Mouse (Mus musculus) cerebellum, adult 8-10 months (tissue): ENCODE measurements around the gene Eif4enif1.

Source experiments
- DNase-seq: peaks from one replicate; pipeline ENCODE4 v3.0.0; 2022

The Eif4enif1 gene

GRCm38 (mm10) chr11:3278351-3278750, 76.2 kb downstream of the Eif4enif1 start:
- DNase-seq = no peak

- no peak for DNase-seq
Measured at GRCm38 (mm10) chr11:3279729-3280128, 77.5 kb downstream of the Eif4enif1 start.

GRCm38 (mm10) chr11:3282887-3283286, 80.7 kb downstream of the Eif4enif1 start:
- DNase-seq = no peak

- no peak for DNase-seq
Measured at GRCm38 (mm10) chr11:3283645-3284044, 81.5 kb downstream of the Eif4enif1 start.

GRCm38 (mm10) chr11:3285940-3286339, 83.7 kb downstream of the Eif4enif1 start:
- no peak for DNase-seq

- peak; percentile 65 for DNase-seq
Measured at GRCm38 (mm10) chr11:3287131-3287530, 84.9 kb downstream of the Eif4enif1 start.

GRCm38 (mm10) chr11:3287921-3288320, 85.7 kb downstream of the Eif4enif1 start:
- DNase-seq = no peak

- DNase-seq = peak; percentile 66
Measured at GRCm38 (mm10) chr11:3288521-3289301, 86.5 kb downstream of the Eif4enif1 start, which contains the start of gene Patz1. Patz1 (plus strand) TSS chr11:3288874.

- no peak for DNase-seq
Measured at GRCm38 (mm10) chr11:3289302-3289802, 87.2 kb downstream of the Eif4enif1 start.

GRCm38 (mm10) chr11:3289803-3290639, 87.8 kb downstream of the Eif4enif1 start:
- peak; percentile 86 for DNase-seq

GRCm38 (mm10) chr11:3290640-3291310, 88.6 kb downstream of the Eif4enif1 start:
- peak; percentile 60 for DNase-seq

GRCm38 (mm10) chr11:3291311-3292061, 89.3 kb downstream of the Eif4enif1 start:
- peak; percentile 59 for DNase-seq

- peak; percentile 45 for DNase-seq
Measured at GRCm38 (mm10) chr11:3292062-3292421, 89.8 kb downstream of the Eif4enif1 start.

GRCm38 (mm10) chr11:3292711-3293249, 90.6 kb downstream of the Eif4enif1 start:
- DNase-seq = no peak

GRCm38 (mm10) chr11:3293361-3293760, 91.2 kb downstream of the Eif4enif1 start:
- DNase-seq = no peak
